Comparison of ENCODE assay signal across 8 mouse cellular contexts in genomic region chr17:23737493-23738445, GRCm38 (mm10). TPM values are rescaled to one million over a fixed set of nuclear protein-coding genes. Genes with fewer than 3 reads are reported as not detected.
A peak's percentile ranks its signal among the peaks of the same experiment; 100 is the strongest.
DNase-seq lines count a peak whose midpoint lies in the region; ATAC-seq and TF ChIP-seq lines count a peak whose summit lies in the region.

No protein-coding gene starts in this region.

- peaks cover 48% of the 10 kb centered on the region for H3K27me3 ChIP-seq in forebrain, embryonic 12.5 days
- peaks cover 16% of the 10 kb centered on the region for H3K27me3 ChIP-seq in forebrain, postnatal 0 days (ENCODE audit: insufficient read depth, low read length)
- H3K27me3 ChIP-seq in embryonic facial prominence, embryonic 13.5 days = peaks cover 53% of the 10 kb centered on the region

- WGBS in forebrain, embryonic 12.5 days = 64% methylated on average over 15 of the region's 15 CpGs
- WGBS in forebrain, postnatal 0 days = 66% methylated on average over 15 of the region's 15 CpGs
- 59% methylated on average over 15 of the region's 15 CpGs for WGBS in embryonic facial prominence, embryonic 13.5 days

- DNase-seq in forebrain, postnatal 0 days = no peak
- peak; percentile 44 for DNase-seq in 3T3-L1 (ENCODE audit: low read depth, low spot score)
- no peak for DNase-seq in embryo, embryonic 10 days (ENCODE audit: low spot score)
- DNase-seq in ovary, adult 18-20 months (ENCODE audit: low spot score) = no peak
- DNase-seq in testis, postnatal 10 days (ENCODE audit: low spot score) = no peak

- no peak overlapping the region for H3K4me2 ChIP-seq in forebrain, embryonic 12.5 days
- H3K4me2 ChIP-seq in forebrain, postnatal 0 days (ENCODE audit: low read depth) = no peak overlapping the region
- peak overlapping the region; percentile 3; the same call in 1 of the 2 replicates for H3K4me2 ChIP-seq in embryonic facial prominence, embryonic 13.5 days

- TF ChIP-seq CTCF in forebrain, postnatal 0 days (IDR thresholded peaks at IDR 0.05; ENCODE audit: low read depth) = no peak; the same call in 1 of the 2 replicates

- 0 out of 2 replicates have a peak overlapping the region, but pooled peaks have one; percentile 5 for H3K9ac ChIP-seq in forebrain, embryonic 12.5 days
- H3K9ac ChIP-seq in forebrain, postnatal 0 days = no peak overlapping the region
- H3K9ac ChIP-seq in embryonic facial prominence, embryonic 13.5 days = no peak overlapping the region

- H3K27ac ChIP-seq in forebrain, embryonic 12.5 days = no peak overlapping the region
- H3K27ac ChIP-seq in forebrain, postnatal 0 days (ENCODE audit: low read depth, low read length) = no peak overlapping the region
- H3K27ac ChIP-seq in embryonic facial prominence, embryonic 13.5 days = no peak overlapping the region

- no peak for ATAC-seq in forebrain, embryonic 12.5 days (ENCODE audit: low FRiP score)
- no peak for ATAC-seq in forebrain, postnatal 0 days
- no peak for ATAC-seq in embryonic facial prominence, embryonic 13.5 days (ENCODE audit: insufficient number of reproducible peaks, insufficient read depth, low FRiP score, low TSS enrichment, low read depth)
- peak; percentile 29 for ATAC-seq in megakaryocyte-erythroid progenitor cell, adult 5-6 weeks (replicated peaks; ENCODE audit: low FRiP score, low TSS enrichment, poor library complexity, severe bottlenecking)

- no peaks in the 10 kb centered on the region for H3K9me3 ChIP-seq in forebrain, embryonic 12.5 days
- no peaks in the 10 kb centered on the region for H3K9me3 ChIP-seq in forebrain, postnatal 0 days (ENCODE audit: low read length)
- H3K9me3 ChIP-seq in embryonic facial prominence, embryonic 13.5 days = no peaks in the 10 kb centered on the region

- H3K36me3 ChIP-seq in forebrain, embryonic 12.5 days (replicated peaks) = peaks cover 41% of the 10 kb centered on the region
- H3K36me3 ChIP-seq in forebrain, postnatal 0 days (ENCODE audit: insufficient read depth) = peaks cover 11% of the 10 kb centered on the region; the same call in 1 of the 2 replicates
- peaks cover 20% of the 10 kb centered on the region for H3K36me3 ChIP-seq in embryonic facial prominence, embryonic 13.5 days

- H3K4me3 ChIP-seq in forebrain, embryonic 12.5 days (replicated peaks) = 0 out of 2 replicates have a peak overlapping the region, but pooled peaks have one; percentile 7
- no peak overlapping the region for H3K4me3 ChIP-seq in forebrain, postnatal 0 days (ENCODE audit: low read depth, low read length)
- 0 out of 2 replicates have a peak overlapping the region, but pooled peaks have one; percentile 9 for H3K4me3 ChIP-seq in embryonic facial prominence, embryonic 13.5 days

- H3K4me1 ChIP-seq in forebrain, embryonic 12.5 days = peaks cover 37% of the 10 kb centered on the region
- peaks cover 8% of the 10 kb centered on the region; the same call in 1 of the 2 replicates for H3K4me1 ChIP-seq in forebrain, postnatal 0 days (ENCODE audit: insufficient read depth)
- peaks cover 33% of the 10 kb centered on the region for H3K4me1 ChIP-seq in embryonic facial prominence, embryonic 13.5 days

RNA-seq across cellular contexts. Expression of gene Paqr4, which starts 2.9 kb away (rescaled TPM):
- 26.4 and 30.8 TPM in 2 replicates for polyA plus RNA-seq in forebrain, embryonic 12.5 days (2016; fragmentation: Nextera tagmentation; extraction: Ambion mirVana)
- total RNA-seq in forebrain, postnatal 0 days (2014; rRNA removed) = 51.9 and 54.9 TPM in 2 replicates
- polyA plus RNA-seq in forebrain, postnatal 0 days (2015; fragmentation: Nextera tagmentation; extraction: Ambion mirVana) = 48.8 and 56.9 TPM in 2 replicates
- polyA plus RNA-seq in embryonic facial prominence, embryonic 13.5 days (2015; fragmentation: Nextera tagmentation; extraction: Ambion mirVana) = 12.4 and 12.5 TPM in 2 replicates
- total RNA-seq in megakaryocyte-erythroid progenitor cell, adult 5-6 weeks (2014; fragmentation: Nextera tagmentation) = 7.2 and 13.3 TPM in 2 replicates
- 6.2 and 11.6 TPM in 2 replicates for total RNA-seq in megakaryocyte-erythroid progenitor cell, adult 5-6 weeks (2017)

RNA-seq across cellular contexts. Expression of gene Kremen2, which starts 7.9 kb away (rescaled TPM):
- 1.4 and 1.6 TPM in 2 replicates for polyA plus RNA-seq in forebrain, embryonic 12.5 days (2016; fragmentation: Nextera tagmentation; extraction: Ambion mirVana)
- total RNA-seq in forebrain, postnatal 0 days (2014; rRNA removed) = 0.38 and 0.90 TPM in 2 replicates
- polyA plus RNA-seq in forebrain, postnatal 0 days (2015; fragmentation: Nextera tagmentation; extraction: Ambion mirVana) = 0.23 and 0.82 TPM in 2 replicates
- 31.7 and 42.3 TPM in 2 replicates for polyA plus RNA-seq in embryonic facial prominence, embryonic 13.5 days (2015; fragmentation: Nextera tagmentation; extraction: Ambion mirVana)
- total RNA-seq in megakaryocyte-erythroid progenitor cell, adult 5-6 weeks (2014; fragmentation: Nextera tagmentation) = 0.52 TPM in 1 of 2 replicates, not detected in the other
- total RNA-seq in megakaryocyte-erythroid progenitor cell, adult 5-6 weeks (2017) = not detected in 2 replicates

RNA-seq across cellular contexts. Expression of gene Pkmyt1, which starts 11.6 kb away (rescaled TPM):
- polyA plus RNA-seq in forebrain, embryonic 12.5 days (2016; fragmentation: Nextera tagmentation; extraction: Ambion mirVana) = 47.3 and 49.6 TPM in 2 replicates
- total RNA-seq in forebrain, postnatal 0 days (2014; rRNA removed) = 9.1 and 16.3 TPM in 2 replicates
- polyA plus RNA-seq in forebrain, postnatal 0 days (2015; fragmentation: Nextera tagmentation; extraction: Ambion mirVana) = 14.1 and 14.5 TPM in 2 replicates
- polyA plus RNA-seq in embryonic facial prominence, embryonic 13.5 days (2015; fragmentation: Nextera tagmentation; extraction: Ambion mirVana) = 49.3 and 56.2 TPM in 2 replicates
- 40.3 and 43.8 TPM in 2 replicates for total RNA-seq in megakaryocyte-erythroid progenitor cell, adult 5-6 weeks (2014; fragmentation: Nextera tagmentation)
- total RNA-seq in megakaryocyte-erythroid progenitor cell, adult 5-6 weeks (2017) = 8.1 and 10.6 TPM in 2 replicates

RNA-seq across cellular contexts. Expression of gene 1520401A03Rik, which starts 15.2 kb away (rescaled TPM):
- 0.17 TPM in 1 of 2 replicates, not detected in the other for polyA plus RNA-seq in forebrain, embryonic 12.5 days (2016; fragmentation: Nextera tagmentation; extraction: Ambion mirVana)
- not detected in 2 replicates for total RNA-seq in forebrain, postnatal 0 days (2014; rRNA removed)
- not detected in 2 replicates for polyA plus RNA-seq in forebrain, postnatal 0 days (2015; fragmentation: Nextera tagmentation; extraction: Ambion mirVana)
- 0.25 and 0.32 TPM in 2 replicates for polyA plus RNA-seq in embryonic facial prominence, embryonic 13.5 days (2015; fragmentation: Nextera tagmentation; extraction: Ambion mirVana)
- total RNA-seq in megakaryocyte-erythroid progenitor cell, adult 5-6 weeks (2014; fragmentation: Nextera tagmentation) = not detected in 2 replicates
- total RNA-seq in megakaryocyte-erythroid progenitor cell, adult 5-6 weeks (2017) = not detected in 2 replicates

RNA-seq across cellular contexts. Expression of gene Flywch1, which starts 33.6 kb away (rescaled TPM):
- polyA plus RNA-seq in forebrain, embryonic 12.5 days (2016; fragmentation: Nextera tagmentation; extraction: Ambion mirVana) = 173 and 179 TPM in 2 replicates
- 167 and 189 TPM in 2 replicates for total RNA-seq in forebrain, postnatal 0 days (2014; rRNA removed)
- 117 and 135 TPM in 2 replicates for polyA plus RNA-seq in forebrain, postnatal 0 days (2015; fragmentation: Nextera tagmentation; extraction: Ambion mirVana)
- 90.2 and 95.6 TPM in 2 replicates for polyA plus RNA-seq in embryonic facial prominence, embryonic 13.5 days (2015; fragmentation: Nextera tagmentation; extraction: Ambion mirVana)
- 7.6 and 11.7 TPM in 2 replicates for total RNA-seq in megakaryocyte-erythroid progenitor cell, adult 5-6 weeks (2014; fragmentation: Nextera tagmentation)
- total RNA-seq in megakaryocyte-erythroid progenitor cell, adult 5-6 weeks (2017) = 12.5 and 15.4 TPM in 2 replicates

Comparison
In these comparisons a context has a peak if more than half of its experiments do, and no peak if none do; other contexts are left out.
1. RNA of gene Kremen2, which starts 7.9 kb away (polyA plus RNA-seq): 31.7 to 42.3 TPM in embryonic facial prominence, embryonic 13.5 days; 1.4 to 1.6 TPM in forebrain, embryonic 12.5 days and 0.23 to 0.82 TPM in forebrain, postnatal 0 days; every median in the first group is over 10 times any median in the second.